Mouse (Mus musculus): ENCODE results near the gene Cfdp1. TPM values are rescaled to one million over a fixed set of nuclear protein-coding genes. Genes with fewer than 3 reads are reported as not detected.

Cfdp1 gene
- 10 to 100 TPM; 37.8 to 40.4 TPM for total RNA-seq (2023)

GRCm38 (mm10) chr8:111853861-111854501, at the start of gene Cfdp1:
Cfdp1 (minus strand) TSS chr8:111854291.

DNA sequence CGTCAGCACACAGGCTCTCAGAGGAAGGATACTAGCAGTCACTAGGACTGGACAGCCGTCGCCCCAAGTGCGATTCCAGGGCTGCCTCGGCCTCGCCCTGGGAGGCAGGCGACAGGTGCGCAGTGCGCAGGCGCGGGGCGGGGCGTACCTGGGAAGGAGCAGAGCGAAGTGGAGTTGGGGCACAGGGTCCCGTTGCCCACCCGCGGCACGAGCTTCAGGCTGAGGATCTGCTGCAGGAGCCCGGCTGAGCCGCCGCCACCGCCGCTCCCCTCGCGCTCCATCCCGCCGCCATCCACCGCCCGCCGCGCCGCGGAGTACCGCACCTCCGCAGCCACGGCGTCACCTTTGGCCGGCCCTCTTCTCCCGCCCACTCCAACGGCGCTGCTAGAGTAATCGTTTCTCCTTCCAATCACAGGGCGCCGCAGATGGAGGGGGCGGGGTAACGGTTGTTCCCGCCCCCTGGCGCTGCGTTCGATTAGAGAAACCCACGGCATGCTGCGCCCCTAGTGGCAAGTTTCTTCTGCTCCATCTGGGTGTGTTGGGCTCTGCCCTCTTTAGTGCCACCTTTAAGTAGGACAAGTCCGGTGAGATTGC, 22.4 kb upstream of the Cfdp1 start, which contains the start of gene Tmem170:
Tmem170 (minus strand) TSS at position 396 of the 594 bp plus-strand sequence.

DNA sequence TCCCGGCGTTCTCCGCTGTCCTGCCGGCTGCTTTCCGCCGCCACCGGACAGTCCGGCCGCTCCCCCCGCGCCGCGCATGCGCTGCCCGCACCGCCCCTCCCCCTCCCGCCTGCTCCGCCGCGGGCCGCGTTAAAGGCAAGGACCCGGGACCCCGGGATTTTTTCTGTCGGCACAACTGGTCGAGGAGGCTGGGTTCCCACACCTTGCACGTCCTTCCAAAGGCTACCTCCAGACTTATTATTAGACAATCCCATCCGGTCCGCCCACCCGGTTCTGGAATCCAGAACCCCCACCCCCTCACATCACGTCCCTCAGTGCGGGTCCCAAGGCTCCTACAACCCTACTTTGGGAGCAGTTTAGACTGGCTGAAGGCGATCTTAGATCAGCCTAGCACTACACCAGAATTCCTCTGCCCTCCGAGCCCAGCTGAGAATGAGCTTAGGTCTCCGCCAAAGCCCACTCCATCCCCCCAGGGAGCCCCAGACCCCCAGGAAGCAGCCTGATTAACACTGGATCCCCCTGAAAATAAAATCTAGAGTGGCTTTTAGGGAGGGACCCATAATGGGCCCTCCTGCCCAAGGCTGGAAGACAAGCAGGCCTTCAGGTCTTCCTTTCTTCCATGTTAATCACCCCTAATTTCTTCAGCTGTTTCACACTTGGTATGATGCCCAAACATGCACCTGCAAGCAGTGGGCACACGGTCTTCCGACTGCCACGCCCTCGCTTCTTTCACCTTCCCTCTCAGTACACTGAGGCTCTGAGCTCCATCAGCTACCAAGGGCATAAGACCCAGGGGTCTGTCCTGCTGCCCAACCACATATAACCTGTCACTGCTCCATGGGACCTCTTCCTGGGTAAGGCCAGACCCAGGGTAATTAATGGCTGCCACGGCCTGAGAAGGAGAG, 110.0 kb downstream of the Cfdp1 start, which contains the start of gene Bcar1:
Bcar1 (minus strand) TSS at position 18 of the 905 bp plus-strand sequence.

Other genes with a start within 250 kb of the Cfdp1 start
- gene Ldhd, start 223.9 kb downstream of the Cfdp1 start, total RNA-seq (2023): under 1 TPM; 0.68 to 0.85 TPM
- 1 to 10 TPM; 5.1 to 7.9 TPM for gene Zfp1, start 210.9 kb downstream of the Cfdp1 start, total RNA-seq (2023)
- gene Ctrb1, start 163.3 kb downstream of the Cfdp1 start, total RNA-seq (2023): 1 to 10 TPM in 1 of 2 experiments, under 1 TPM in 1; 0.58 to 1.7 TPM
- gene Bcar1, start 110.5 kb downstream of the Cfdp1 start, total RNA-seq (2023): under 1 TPM; 0.24 to 0.27 TPM
- gene Tmem170, start 22.5 kb upstream of the Cfdp1 start, total RNA-seq (2023): 1 to 10 TPM; 1.1 TPM
- not detected for gene Chst5, start 56.2 kb upstream of the Cfdp1 start, total RNA-seq (2023)
- gene Tmem231, start 79.6 kb upstream of the Cfdp1 start, total RNA-seq (2023): under 1 TPM; 0.52 to 0.92 TPM
- 10 to 100 TPM; 60.1 to 65.2 TPM for gene Gabarapl2, start 86.4 kb upstream of the Cfdp1 start, total RNA-seq (2023)
- 1 to 10 TPM; 2.2 to 2.5 TPM for gene Adat1, start 138.0 kb upstream of the Cfdp1 start, total RNA-seq (2023)
- 10 to 100 TPM; 54.2 to 58.3 TPM for gene Kars, start 157.0 kb upstream of the Cfdp1 start, total RNA-seq (2023)
- 1 to 10 TPM; 7.7 to 8.6 TPM for gene Terf2ip, start 157.1 kb upstream of the Cfdp1 start, total RNA-seq (2023)
- not detected for gene Gm6793, start 160.7 kb upstream of the Cfdp1 start, total RNA-seq (2023)